Mouse (Mus musculus) adrenal gland (tissue): ENCODE results near the gene Carm1.
"Not testable (repeated sequence)": the region's sequence is repeated elsewhere in the genome, so short reads cannot be mapped to it uniquely, and the experiment has no call there.

Source experiments
- intact Hi-C: fragments of 180-260 bp; cut with DNase I; formaldehyde crosslinking; loops from one replicate; pipeline ENCODE4 v1.15.1; 2025

Gene Carm1

GRCm38 (mm10) chr9:21574012-21574801 is 27.5 kb downstream of the Carm1 start:
- intact Hi-C loops: no loop called here

- intact Hi-C loops: no loop called here
These were observed 28.6 kb downstream of the Carm1 start for GRCm38 (mm10) chr9:21575253-21575652.

GRCm38 (mm10) chr9:21576286-21576685 is 29.6 kb downstream of the Carm1 start:
- intact Hi-C loops: no loop called here

- intact Hi-C loops: no loop called here
These were observed 31.5 kb downstream of the Carm1 start for GRCm38 (mm10) chr9:21578226-21578625.

GRCm38 (mm10) chr9:21585401-21585800 is 38.7 kb downstream of the Carm1 start:
- intact Hi-C loops: loop anchor here (5.0 kb wide), 1 partner anchor 33 kb away; no protein-coding TSS in a partner anchor

- intact Hi-C loops: loop anchor here (5.0 kb wide), 1 partner anchor 36 kb away; no protein-coding TSS in a partner anchor
These were observed 41.1 kb downstream of the Carm1 start for GRCm38 (mm10) chr9:21587678-21588349.

GRCm38 (mm10) chr9:21588350-21588749 is 41.7 kb downstream of the Carm1 start:
- intact Hi-C loops: loop anchor here (5.0 kb wide), 1 partner anchor 36 kb away; no protein-coding TSS in a partner anchor

- intact Hi-C loops: loop anchor here (5.0 kb wide), 1 partner anchor 37 kb away; no protein-coding TSS in a partner anchor
These were observed 42.8 kb downstream of the Carm1 start for GRCm38 (mm10) chr9:21589538-21589937.

GRCm38 (mm10) chr9:21591127-21591830 is 44.6 kb downstream of the Carm1 start:
- intact Hi-C loops: no loop called here

- intact Hi-C loops: no loop called here
These were observed 45.4 kb downstream of the Carm1 start for GRCm38 (mm10) chr9:21591831-21592702.

GRCm38 (mm10) chr9:21592703-21593121 is 46.0 kb downstream of the Carm1 start, which contains the start of the genes Timm29 and Yipf2:
Gene Timm29 (plus strand): TSS chr9:21592722.
Gene Yipf2 (minus strand): TSS chr9:21592828.
- intact Hi-C loops: no loop called here

GRCm38 (mm10) chr9:21593122-21593721 is 46.5 kb downstream of the Carm1 start:
- intact Hi-C loops: no loop called here

GRCm38 (mm10) chr9:21594350-21594749 is 47.7 kb downstream of the Carm1 start:
- intact Hi-C loops: not testable (repeated sequence)

GRCm38 (mm10) chr9:21594838-21595237 is 48.1 kb downstream of the Carm1 start:
- intact Hi-C loops: no loop called here

- intact Hi-C loops: no loop called here
These were observed 51.5 kb downstream of the Carm1 start for GRCm38 (mm10) chr9:21598198-21598597.

- intact Hi-C loops: loop anchor here (5.0 to 10.0 kb wide), 2 partner anchors 42 to 275 kb away; no protein-coding TSS in a partner anchor
These were observed 53.5 kb downstream of the Carm1 start for GRCm38 (mm10) chr9:21600186-21600585.

- intact Hi-C loops: loop anchor here (5.0 to 10.0 kb wide), 2 partner anchors 41 to 274 kb away; no protein-coding TSS in a partner anchor
These were observed 54.4 kb downstream of the Carm1 start for GRCm38 (mm10) chr9:21601073-21601472.

- intact Hi-C loops: loop anchor here (5.0 to 10.0 kb wide), 2 partner anchors 40 to 273 kb away; no protein-coding TSS in a partner anchor
These were observed 55.2 kb downstream of the Carm1 start for GRCm38 (mm10) chr9:21601722-21602399.

- intact Hi-C loops: loop anchor here (5.0 to 10.0 kb wide), 2 partner anchors 38 to 271 kb away; no protein-coding TSS in a partner anchor
These were observed 57.4 kb downstream of the Carm1 start for GRCm38 (mm10) chr9:21604119-21604518.
